In genomic region chr16:18160514-18160913, GRCm38 (mm10) we compare ENCODE assay signal across 12 mouse cellular contexts. TPM values are rescaled to one million over a fixed set of nuclear protein-coding genes. Genes with fewer than 3 reads are reported as not detected.
DNase-seq lines count a peak whose midpoint lies in the region; ATAC-seq and TF ChIP-seq lines count a peak whose summit lies in the region.
"Had no signal": no experiment of that assay in that cellular context is flagged by ENCODE, and none has a peak within 500 bp of the region (broad histone marks: within the 10 kb centered on the region; RNA-seq: fewer than 3 reads in every experiment).

No protein-coding gene starts in this region.

- H3K36me3 ChIP-seq in forebrain, postnatal 0 days (ENCODE audit: insufficient read depth): no peaks in the 10 kb centered on the region
- H3K36me3 ChIP-seq in midbrain, postnatal 0 days (ENCODE audit: insufficient read depth, low read length): no peaks in the 10 kb centered on the region

- no peak overlapping the region for H3K9ac ChIP-seq in forebrain, postnatal 0 days
- no peak overlapping the region for H3K9ac ChIP-seq in midbrain, postnatal 0 days (replicated peaks; ENCODE audit: low read length, poor library complexity, severe bottlenecking)

- H3K4me1 ChIP-seq in bone marrow, adult 2 months (ENCODE audit: control insufficient read depth, insufficient read depth, low read length): peaks cover 6% of the 10 kb centered on the region; the same call in 1 of the 2 replicates
- H3K4me1 ChIP-seq in forebrain, postnatal 0 days (ENCODE audit: insufficient read depth): peaks cover 14% of the 10 kb centered on the region; the same call in 1 of the 2 replicates
- peaks cover 16% of the 10 kb centered on the region for H3K4me1 ChIP-seq in midbrain, postnatal 0 days (ENCODE audit: insufficient read depth, low read length)

- no peaks in the 10 kb centered on the region for H3K27me3 ChIP-seq in forebrain, postnatal 0 days (ENCODE audit: insufficient read depth, low read length)
- H3K27me3 ChIP-seq in midbrain, postnatal 0 days (ENCODE audit: insufficient read depth, low read length): no peaks in the 10 kb centered on the region

- no peak overlapping the region for H3K4me3 ChIP-seq in bone marrow, adult 2 months (replicated peaks; ENCODE audit: control insufficient read depth, low read depth, low read length)
- H3K4me3 ChIP-seq in forebrain, postnatal 0 days (ENCODE audit: low read depth, low read length): no peak overlapping the region
- no peak overlapping the region for H3K4me3 ChIP-seq in midbrain, postnatal 0 days (ENCODE audit: low read depth, low read length)

- WGBS in bone marrow, adult 2 months: 57% methylated on average over 7 of the region's 7 CpGs
- WGBS in forebrain, postnatal 0 days: 29% methylated on average over 7 of the region's 7 CpGs
- 51% methylated on average over 7 of the region's 7 CpGs for WGBS in midbrain, postnatal 0 days

- H3K27ac ChIP-seq in bone marrow, adult 2 months (ENCODE audit: control insufficient read depth, insufficient read depth, low read depth, low read length, poor library complexity): 0 out of 2 replicates have a peak overlapping the region, but pooled peaks have one; percentile 26
- H3K27ac ChIP-seq in forebrain, postnatal 0 days (ENCODE audit: low read depth, low read length): no peak overlapping the region
- no peak overlapping the region for H3K27ac ChIP-seq in midbrain, postnatal 0 days (ENCODE audit: low read depth, low read length)

- H3K4me2 ChIP-seq in forebrain, postnatal 0 days (ENCODE audit: low read depth): no peak overlapping the region
- no peak overlapping the region for H3K4me2 ChIP-seq in midbrain, postnatal 0 days (ENCODE audit: low read depth, low read length, poor library complexity, severe bottlenecking)

- H3K9me3 ChIP-seq in forebrain, postnatal 0 days (ENCODE audit: low read length): no peaks in the 10 kb centered on the region
- no peaks in the 10 kb centered on the region for H3K9me3 ChIP-seq in midbrain, postnatal 0 days (ENCODE audit: low read length)

- ATAC-seq in forebrain, postnatal 0 days: peak; percentile 80
- peak; percentile 25; the same call in 1 of the 2 replicates for ATAC-seq in midbrain, postnatal 0 days (ENCODE audit: low FRiP score)

- TF ChIP-seq POLR2A in bone marrow, adult 2 months (IDR thresholded peaks at IDR 0.05; ENCODE audit: borderline replicate concordance, control insufficient read depth, low read depth, low read length): no peak

- TF ChIP-seq CTCF in bone marrow, adult 2 months (IDR thresholded peaks at IDR 0.05; ENCODE audit: control insufficient read depth, insufficient read depth, low read length): no peak
- TF ChIP-seq CTCF in forebrain, postnatal 0 days (IDR thresholded peaks at IDR 0.05; ENCODE audit: low read depth): no peak
- no peak for TF ChIP-seq CTCF in midbrain, postnatal 0 days (IDR thresholded peaks at IDR 0.05)

- DNase-seq in left cerebral cortex, postnatal 10 days (ENCODE audit: extremely low spot score in 1 of 2, low spot score in 2 of 2): peak; percentile 52 to 60
- no peak for DNase-seq in left cerebral cortex, adult 18-20 months (ENCODE audit: low spot score in 2 of 2)
- peak; percentile 58 for DNase-seq in forebrain, postnatal 0 days
- peak; percentile 49 for DNase-seq in midbrain, postnatal 0 days (ENCODE audit: low spot score)
- DNase-seq in spleen, postnatal 4 days (ENCODE audit: low spot score in 2 of 2): no peak
- DNase-seq in thymus, postnatal 4 days: no peak
- no peak for DNase-seq in kidney, adult 9 months
- DNase-seq: right cerebral cortex, postnatal 14 days had no signal

- intact Hi-C loops in left cerebral cortex, postnatal 10 days (cut with DNase I): no loop called here

RNA-seq across cellular contexts. Expression of gene Rtn4r, which starts 33.1 kb away (rescaled TPM):
- total RNA-seq in left cerebral cortex, postnatal 10 days (2021): 10 to 100 TPM; 73.2 to 82.6 TPM
- total RNA-seq in left cerebral cortex, adult 18-20 months (2021): 100 to 1,000 TPM; 128 to 135 TPM
- 0.77 and 1.2 TPM in 2 replicates for polyA plus RNA-seq in bone marrow, adult 2 months (2011; ENCODE audit: insufficient read depth, insufficient read length, low replicate concordance, missing spikeins)
- 28.0 and 36.7 TPM in 2 replicates for total RNA-seq in forebrain, postnatal 0 days (2014; rRNA removed)
- 30.0 and 33.5 TPM in 2 replicates for polyA plus RNA-seq in forebrain, postnatal 0 days (2015; fragmentation: Nextera tagmentation; extraction: Ambion mirVana)
- total RNA-seq in midbrain, postnatal 0 days (2014; rRNA removed): 39.6 and 71.7 TPM in 2 replicates
- polyA plus RNA-seq in midbrain, postnatal 0 days (2015; fragmentation: Nextera tagmentation; extraction: Ambion mirVana): 32.3 and 36.2 TPM in 2 replicates
- total RNA-seq: liver, adult 2 months had no signal
- polyA plus RNA-seq: liver, adult 2 months had no signal

RNA-seq across cellular contexts. Expression of gene Ccdc188, which starts 57.2 kb away (rescaled TPM):
- total RNA-seq in left cerebral cortex, postnatal 10 days (2021): not detected
- total RNA-seq in left cerebral cortex, adult 18-20 months (2021): not detected
- polyA plus RNA-seq in bone marrow, adult 2 months (2011; ENCODE audit: insufficient read depth, insufficient read length, low replicate concordance, missing spikeins): not detected in 2 replicates
- not detected in 2 replicates for total RNA-seq in forebrain, postnatal 0 days (2014; rRNA removed)
- polyA plus RNA-seq in forebrain, postnatal 0 days (2015; fragmentation: Nextera tagmentation; extraction: Ambion mirVana): 0.11 TPM in 1 of 2 replicates, not detected in the other
- total RNA-seq in midbrain, postnatal 0 days (2014; rRNA removed): not detected in 2 replicates
- not detected in 2 replicates for polyA plus RNA-seq in midbrain, postnatal 0 days (2015; fragmentation: Nextera tagmentation; extraction: Ambion mirVana)
- total RNA-seq: heart, adult 8-10 months; liver, adult 2 months had no signal
- polyA plus RNA-seq: liver, adult 2 months; urinary bladder, adult 2 months had no signal

Comparison
In these comparisons a context has a peak if more than half of its experiments do, and no peak if none do; other contexts are left out.
1. DNase-seq: peak in left cerebral cortex, postnatal 10 days (2 of 2), forebrain, postnatal 0 days (single experiment) and midbrain, postnatal 0 days (single experiment); none in left cerebral cortex, adult 18-20 months (0 of 2), spleen, postnatal 4 days (0 of 2), thymus, postnatal 4 days (single experiment) and kidney, adult 9 months (single experiment).